Mouse (Mus musculus) heart, embryonic 12.5 days (tissue): ENCODE results near the gene Pnmal1. TPM values are rescaled to one million over a fixed set of nuclear protein-coding genes. Genes with fewer than 3 reads are reported as not detected.

ENCODE experiments used
- ATAC-seq: fragments of 200-750 bp; cut with Nextera tagmentation; 2 replicates; pipeline ENCODE4 v1.8.0; 2017; ENCODE audit warnings: moderate TSS enrichment, moderate library complexity; ENCODE audit not compliant: insufficient number of reproducible peaks, low FRiP score
- H3K27ac ChIP-seq: fragments of 300-500 bp; sonication (generic); 2 replicates; pipeline ENCODE4 v1.5.1; 2016; ENCODE audit warnings: mild to moderate bottlenecking, moderate library complexity; ENCODE audit not compliant: poor library complexity, severe bottlenecking
- H3K27me3 ChIP-seq: fragments of 300-500 bp; sonication (generic); replicated peaks from 2 replicates; pipeline ENCODE4 v1.6.1; 2016; ENCODE audit warnings: mild to moderate bottlenecking, moderate library complexity
- H3K36me3 ChIP-seq: fragments of 300-500 bp; sonication (generic); 2 replicates; pipeline ENCODE4 v1.6.1; 2016; ENCODE audit warnings: mild to moderate bottlenecking, moderate library complexity
- H3K4me1 ChIP-seq: fragments of 300-500 bp; sonication (generic); replicated peaks from 2 replicates; pipeline ENCODE4 v1.6.1; 2016; ENCODE audit warnings: mild to moderate bottlenecking
- H3K4me2 ChIP-seq: fragments of 300-500 bp; sonication (generic); 2 replicates; pipeline ENCODE4 v1.6.1; 2016; ENCODE audit warnings: mild to moderate bottlenecking, moderate library complexity
- H3K4me3 ChIP-seq: fragments of 300-500 bp; sonication (generic); 2 replicates; pipeline ENCODE4 v1.5.1; 2016; ENCODE audit warnings: mild to moderate bottlenecking
- H3K9ac ChIP-seq: fragments of 300-500 bp; sonication (generic); 2 replicates; pipeline ENCODE4 v1.6.1; 2016; ENCODE audit warnings: mild to moderate bottlenecking, moderate library complexity
- H3K9me3 ChIP-seq: fragments of 300-500 bp; sonication (generic); replicated peaks from 2 replicates; pipeline ENCODE4 v1.6.1; 2016; ENCODE audit warnings: mild to moderate bottlenecking, moderate library complexity
- WGBS: fragments of 180-500 bp; shearing (Covaris S2); methylation state at CpG from one replicate; pipeline ENCODE4 v1.1.7; 2016; 5-methylcytosine and 5-hydroxymethylcytosine counted together
- polyA plus RNA-seq: library from polyadenylated mRNA; unstranded; fragments of >200 nt; fragmentation: Nextera tagmentation; extraction: Ambion mirVana; gene quantifications from 2 replicates; pipeline ENCODE4 v1.2.1, GENCODE M21; 2016

Gene Pnmal1
- polyA plus RNA-seq, 1 experiment from 2014 or later: 0.28 TPM

- Histone ChIP-seq H3K36me3 (no peaks in the 10 kb centered on the region), H3K4me3 (no peak overlapping the region), H3K4me2 (no peak overlapping the region), H3K9me3 (0 out of 2 replicates have a peak, but pooled peaks cover 2% of the 10 kb centered on the region), H3K27ac (no peak overlapping the region), H3K27me3 (no peaks in the 10 kb centered on the region), H3K4me1 (peaks cover 44% of the 10 kb centered on the region), H3K9ac (no peak overlapping the region)
- 53% methylated on average over 3 of the region's 3 CpGs for WGBS
- no peak for ATAC-seq
These were observed 28.9 kb downstream of the Pnmal1 start for GRCm38 (mm10) chr7:16988405-16988804.

- 30% methylated on average over 15 of the region's 15 CpGs for WGBS
These were observed 30.7 kb downstream of the Pnmal1 start for GRCm38 (mm10) chr7:16990006-16990744.

GRCm38 (mm10) chr7:16991681-16992450, 32.4 kb downstream of the Pnmal1 start:
- H3K36me3 ChIP-seq: peaks cover 21% of the 10 kb centered on the region
- H3K27me3 ChIP-seq: no peaks in the 10 kb centered on the region
- peaks cover 61% of the 10 kb centered on the region for H3K4me1 ChIP-seq
- H3K9me3 ChIP-seq: 0 out of 2 replicates have a peak, but pooled peaks cover 2% of the 10 kb centered on the region
- 57% methylated on average over 18 of the region's 18 CpGs for WGBS
- ATAC-seq: peak; percentile 67
- H3K4me3 ChIP-seq: no peak overlapping the region
- peak overlapping the region; percentile 85 for H3K27ac ChIP-seq
- H3K9ac ChIP-seq: 0 out of 2 replicates have a peak overlapping the region, but pooled peaks have one; percentile 3
- peak overlapping the region; percentile 36 for H3K4me2 ChIP-seq

More at GRCm38 (mm10) chr7:16990006-16990744, 30.7 kb downstream of the Pnmal1 start:
- H3K4me1 ChIP-seq: peaks cover 51% of the 10 kb centered on the region
- H3K4me2 ChIP-seq: peak overlapping the region; percentile 33
- H3K27ac ChIP-seq: peak overlapping the region; percentile 85
- ATAC-seq: no peak
- no peaks in the 10 kb centered on the region for H3K27me3 ChIP-seq
- H3K9ac ChIP-seq: no peak overlapping the region
- no peak overlapping the region for H3K4me3 ChIP-seq
- H3K9me3 ChIP-seq: 0 out of 2 replicates have a peak, but pooled peaks cover 2% of the 10 kb centered on the region
- peaks cover 4% of the 10 kb centered on the region for H3K36me3 ChIP-seq

GRCm38 (mm10) chr7:16992451-16992807, 33.0 kb downstream of the Pnmal1 start, which contains the start of gene Ccdc8:
Gene Ccdc8 (plus strand): TSS chr7:16992708.
- H3K9me3 ChIP-seq: 0 out of 2 replicates have a peak, but pooled peaks cover 2% of the 10 kb centered on the region
- ATAC-seq: no peak
- H3K9ac ChIP-seq: peak within 1 kb of the TSS; percentile 95; the same call in 1 of the 2 replicates
- H3K27me3 ChIP-seq: no peaks in the 10 kb centered on the region
- H3K4me3 ChIP-seq: peak within 1 kb of the TSS; percentile 79
- 94% methylated on average over 5 of the region's 5 CpGs for WGBS
- H3K4me1 ChIP-seq: peaks cover 64% of the 10 kb centered on the region
- H3K4me2 ChIP-seq: peak within 1 kb of the TSS; percentile 91
- H3K36me3 ChIP-seq: peaks cover 27% of the 10 kb centered on the region
- H3K27ac ChIP-seq: peak within 1 kb of the TSS; percentile 90

GRCm38 (mm10) chr7:16993651-16994399, 34.3 kb downstream of the Pnmal1 start:
- under 1% methylated on average over 27 of the region's 27 CpGs for WGBS
- H3K4me3 ChIP-seq: peak overlapping the region; percentile 79

GRCm38 (mm10) chr7:16994400-16994799, 34.9 kb downstream of the Pnmal1 start:
- Histone ChIP-seq H3K36me3 (peaks cover 46% of the 10 kb centered on the region), H3K4me1 (peaks cover 74% of the 10 kb centered on the region), H3K27me3 (no peaks in the 10 kb centered on the region), H3K9me3 (0 out of 2 replicates have a peak, but pooled peaks cover 2% of the 10 kb centered on the region), H3K9ac (peak overlapping the region; percentile 95), H3K4me2 (peak overlapping the region; percentile 91), H3K4me3 (peak overlapping the region; percentile 79), H3K27ac (peak overlapping the region; percentile 90)
- 1% methylated on average over 20 of the region's 20 CpGs for WGBS
- no peak for ATAC-seq

More at GRCm38 (mm10) chr7:16993651-16994399, 34.3 kb downstream of the Pnmal1 start:
- ATAC-seq: peak; percentile 94
- peak overlapping the region; percentile 95 for H3K9ac ChIP-seq
- peaks cover 70% of the 10 kb centered on the region for H3K4me1 ChIP-seq
- no peaks in the 10 kb centered on the region for H3K27me3 ChIP-seq
- 0 out of 2 replicates have a peak, but pooled peaks cover 2% of the 10 kb centered on the region for H3K9me3 ChIP-seq
- H3K27ac ChIP-seq: peak overlapping the region; percentile 90
- peak overlapping the region; percentile 91 for H3K4me2 ChIP-seq
- peaks cover 40% of the 10 kb centered on the region for H3K36me3 ChIP-seq

GRCm38 (mm10) chr7:16995345-16995744, 35.9 kb downstream of the Pnmal1 start:
- ATAC-seq: no peak
- peaks cover 54% of the 10 kb centered on the region for H3K36me3 ChIP-seq
- H3K27me3 ChIP-seq: no peaks in the 10 kb centered on the region
- H3K4me1 ChIP-seq: peaks cover 70% of the 10 kb centered on the region
- H3K4me2 ChIP-seq: peak overlapping the region; percentile 91
- H3K9ac ChIP-seq: peak overlapping the region; percentile 95
- H3K27ac ChIP-seq: 0 out of 2 replicates have a peak overlapping the region, but pooled peaks have one; percentile 20
- H3K4me3 ChIP-seq: peak overlapping the region; percentile 79
- H3K9me3 ChIP-seq: no peaks in the 10 kb centered on the region
- WGBS: 90% methylated on average over 4 of the region's 4 CpGs

GRCm38 (mm10) chr7:16999233-16999632, 39.8 kb downstream of the Pnmal1 start:
- Histone ChIP-seq H3K4me3 (no peak overlapping the region), H3K27me3 (no peaks in the 10 kb centered on the region), H3K27ac (peak overlapping the region; percentile 11), H3K9ac (no peak overlapping the region), H3K9me3 (no peaks in the 10 kb centered on the region), H3K36me3 (peaks cover 77% of the 10 kb centered on the region), H3K4me2 (no peak overlapping the region), H3K4me1 (peaks cover 50% of the 10 kb centered on the region)
- WGBS: 44% methylated on average over 4 of the region's 4 CpGs
- peak; percentile 15; the same call in 1 of the 2 replicates for ATAC-seq

- H3K27me3 ChIP-seq: no peaks in the 10 kb centered on the region
- peaks cover 50% of the 10 kb centered on the region for H3K4me1 ChIP-seq
- H3K4me3 ChIP-seq: no peak overlapping the region
- H3K36me3 ChIP-seq: peaks cover 81% of the 10 kb centered on the region
- peak overlapping the region; percentile 11 for H3K27ac ChIP-seq
- no peaks in the 10 kb centered on the region for H3K9me3 ChIP-seq
- H3K4me2 ChIP-seq: no peak overlapping the region
- 0 out of 2 replicates have a peak, but pooled peaks have one; percentile 15 for ATAC-seq
- no peak overlapping the region for H3K9ac ChIP-seq
- WGBS: 31% methylated on average over 4 of the region's 4 CpGs
These were observed 40.2 kb downstream of the Pnmal1 start for GRCm38 (mm10) chr7:16999650-17000049.

GRCm38 (mm10) chr7:17002375-17003195, 43.1 kb downstream of the Pnmal1 start:
- Histone ChIP-seq H3K9ac (no peak overlapping the region), H3K36me3 (peaks cover 82% of the 10 kb centered on the region), H3K4me1 (peaks cover 21% of the 10 kb centered on the region), H3K27ac (no peak overlapping the region), H3K4me2 (no peak overlapping the region), H3K4me3 (no peak overlapping the region), H3K27me3 (no peaks in the 10 kb centered on the region), H3K9me3 (no peaks in the 10 kb centered on the region)
- 17% methylated on average over 7 of the region's 7 CpGs for WGBS
- ATAC-seq: no peak
